In genomic region chr7:115830366-115830765, GRCm38 (mm10) we compare ENCODE assay signal across 11 mouse cellular contexts.
DNase-seq lines count a peak whose midpoint lies in the region; ATAC-seq lines count a peak whose summit lies in the region.
"Had no signal": no experiment of that assay in that cellular context is flagged by ENCODE, and none has a peak within 500 bp of the region (broad histone marks: within the 10 kb centered on the region; RNA-seq: fewer than 3 reads in every experiment).

No protein-coding gene starts in this region.

- peak overlapping the region; percentile 30; the same call in 1 of the 2 replicates for H3K4me2 ChIP-seq in lung, embryonic 16.5 days (ENCODE audit: low read depth, low read length)
- no peak overlapping the region for H3K4me2 ChIP-seq in limb, embryonic 12.5 days
- H3K4me2 ChIP-seq in stomach, embryonic 15.5 days, result no peak overlapping the region
- H3K4me2 ChIP-seq in hindbrain, embryonic 14.5 days (replicated peaks), result no peak overlapping the region
- H3K4me2 ChIP-seq: neural tube, embryonic 13.5 days had no signal

- 0 out of 2 replicates have a peak overlapping the region, but pooled peaks have one; percentile 26 for H3K9ac ChIP-seq in lung, embryonic 16.5 days (ENCODE audit: low read length)
- H3K9ac ChIP-seq in limb, embryonic 12.5 days (replicated peaks), result no peak overlapping the region
- H3K9ac ChIP-seq in stomach, embryonic 15.5 days, result no peak overlapping the region
- no peak overlapping the region for H3K9ac ChIP-seq in hindbrain, embryonic 14.5 days
- H3K9ac ChIP-seq: neural tube, embryonic 13.5 days had no signal

- no peaks in the 10 kb centered on the region for H3K36me3 ChIP-seq in lung, embryonic 16.5 days (ENCODE audit: control insufficient read depth, insufficient read depth, low read length)
- H3K36me3 ChIP-seq in erythroblast, embryonic 14.5 days (ENCODE audit: control insufficient read depth), result peaks cover 94% of the 10 kb centered on the region
- no peaks in the 10 kb centered on the region for H3K36me3 ChIP-seq in limb, embryonic 12.5 days
- H3K36me3 ChIP-seq in stomach, embryonic 15.5 days, result no peaks in the 10 kb centered on the region
- H3K36me3 ChIP-seq in hindbrain, embryonic 14.5 days (replicated peaks; ENCODE audit: control insufficient read depth, insufficient read depth), result no peaks in the 10 kb centered on the region
- H3K36me3 ChIP-seq: neural tube, embryonic 13.5 days had no signal

- H3K4me1 ChIP-seq in lung, embryonic 16.5 days (replicated peaks; ENCODE audit: control insufficient read depth, insufficient read depth, low read length), result peaks cover 22% of the 10 kb centered on the region
- H3K4me1 ChIP-seq in erythroblast, embryonic 14.5 days (ENCODE audit: control insufficient read depth), result peaks cover 88% of the 10 kb centered on the region
- H3K4me1 ChIP-seq in limb, embryonic 12.5 days (replicated peaks), result peaks cover 61% of the 10 kb centered on the region
- H3K4me1 ChIP-seq in stomach, embryonic 15.5 days, result peaks cover 20% of the 10 kb centered on the region; the same call in 1 of the 2 replicates
- H3K4me1 ChIP-seq in hindbrain, embryonic 14.5 days (replicated peaks; ENCODE audit: control insufficient read depth, insufficient read depth, low read length), result 0 out of 2 replicates have a peak, but pooled peaks cover 7% of the 10 kb centered on the region

- H3K4me3 ChIP-seq in lung, embryonic 16.5 days (ENCODE audit: low read length), result 0 out of 2 replicates have a peak overlapping the region, but pooled peaks have one; percentile 2
- peak overlapping the region; percentile 60 for H3K4me3 ChIP-seq in erythroblast, embryonic 14.5 days (replicated peaks)
- H3K4me3 ChIP-seq in limb, embryonic 12.5 days (replicated peaks), result no peak overlapping the region
- no peak overlapping the region for H3K4me3 ChIP-seq in stomach, embryonic 15.5 days (replicated peaks)
- no peak overlapping the region for H3K4me3 ChIP-seq in hindbrain, embryonic 14.5 days (replicated peaks; ENCODE audit: low read length)
- H3K4me3 ChIP-seq: layer of hippocampus, adult 2 months; neural tube, embryonic 13.5 days had no signal

- 55% methylated on average over 10 of the region's 10 CpGs for WGBS in lung, embryonic 16.5 days
- WGBS in limb, embryonic 12.5 days, result 47% methylated on average over 10 of the region's 10 CpGs
- 58% methylated on average over 10 of the region's 10 CpGs for WGBS in stomach, embryonic 15.5 days
- WGBS in hindbrain, embryonic 14.5 days, result 29% methylated on average over 10 of the region's 10 CpGs

- H3K27ac ChIP-seq in lung, embryonic 16.5 days (ENCODE audit: low read length), result peak overlapping the region; percentile 9; the same call in 1 of the 2 replicates
- H3K27ac ChIP-seq in limb, embryonic 12.5 days, result peak overlapping the region; percentile 62; the same call in 1 of the 2 replicates
- peak overlapping the region; percentile 0; the same call in 1 of the 2 replicates for H3K27ac ChIP-seq in stomach, embryonic 15.5 days
- H3K27ac ChIP-seq in hindbrain, embryonic 14.5 days, result no peak overlapping the region
- H3K27ac ChIP-seq: layer of hippocampus, adult 2 months; neural tube, embryonic 13.5 days had no signal

- no peaks in the 10 kb centered on the region for H3K9me3 ChIP-seq in lung, embryonic 16.5 days (ENCODE audit: control insufficient read depth, low read length)
- H3K9me3 ChIP-seq in erythroblast, embryonic 14.5 days (ENCODE audit: control insufficient read depth, low read length), result no peaks in the 10 kb centered on the region
- H3K9me3 ChIP-seq in limb, embryonic 12.5 days, result no peaks in the 10 kb centered on the region
- no peaks in the 10 kb centered on the region for H3K9me3 ChIP-seq in stomach, embryonic 15.5 days
- H3K9me3 ChIP-seq in hindbrain, embryonic 14.5 days (ENCODE audit: control insufficient read depth, low read length), result no peaks in the 10 kb centered on the region
- H3K9me3 ChIP-seq: neural tube, embryonic 13.5 days had no signal

- no peaks in the 10 kb centered on the region for H3K27me3 ChIP-seq in lung, embryonic 16.5 days (ENCODE audit: control insufficient read depth, insufficient read depth, low read depth, low read length)
- H3K27me3 ChIP-seq in erythroblast, embryonic 14.5 days (ENCODE audit: control insufficient read depth), result no peaks in the 10 kb centered on the region
- no peaks in the 10 kb centered on the region for H3K27me3 ChIP-seq in limb, embryonic 12.5 days
- H3K27me3 ChIP-seq in stomach, embryonic 15.5 days (replicated peaks), result no peaks in the 10 kb centered on the region
- H3K27me3 ChIP-seq in hindbrain, embryonic 14.5 days (ENCODE audit: control insufficient read depth, insufficient read depth, low read length), result no peaks in the 10 kb centered on the region

- peak; percentile 36; the same call in 1 of the 2 replicates for ATAC-seq in lung, embryonic 16.5 days (ENCODE audit: low read depth)
- no peak for ATAC-seq in limb, embryonic 12.5 days (ENCODE audit: insufficient number of reproducible peaks, insufficient read depth, low FRiP score, low TSS enrichment, low read depth)
- no peak for ATAC-seq in stomach, embryonic 15.5 days (ENCODE audit: insufficient read depth, low FRiP score, low read depth)
- no peak for ATAC-seq in hindbrain, embryonic 14.5 days (ENCODE audit: low FRiP score)

- DNase-seq in lung, postnatal 25 days (ENCODE audit: low spot score), result no peak
- no peak for DNase-seq in urinary bladder, adult 2 months (ENCODE audit: low spot score)
- DNase-seq in hindbrain, embryonic 14.5 days (ENCODE audit: low spot score), result no peak
- DNase-seq: lung, postnatal 10 days; spleen, adult 18-20 months had no signal

Comparison
In these comparisons a context has a peak if more than half of its experiments do, and no peak if none do; other contexts are left out.
1. H3K4me3 ChIP-seq: peak in lung, embryonic 16.5 days (single experiment) and erythroblast, embryonic 14.5 days (single experiment); none in limb, embryonic 12.5 days (single experiment), stomach, embryonic 15.5 days (single experiment) and hindbrain, embryonic 14.5 days (single experiment).